Mouse (Mus musculus) liver, adult 2 months (tissue): ENCODE data around the gene Epha1. TPM values are rescaled to one million over a fixed set of nuclear protein-coding genes. Genes with fewer than 3 reads are reported as not detected.

Source experiments
- DNase-seq: peaks from one replicate; pipeline ENCODE4 v3.0.0-alpha.2; 2011; ENCODE audit warnings: low read depth, low spot score; ENCODE audit errors: extremely low read depth
- H3K27ac ChIP-seq: fragments of 200-500 bp; replicated peaks from 2 replicates; pipeline ENCODE4 v1.5.1; 2012; ENCODE audit warnings: low read depth, mild to moderate bottlenecking, control low read depth, inconsistent platforms, low read length; ENCODE audit not compliant: insufficient read depth
- H3K27me3 ChIP-seq: fragments of 200-500 bp; 2 replicates; pipeline ENCODE4 v1.6.1; 2012; ENCODE audit warnings: mild to moderate bottlenecking, moderate library complexity, low read length, inconsistent platforms; ENCODE audit not compliant: control insufficient read depth, insufficient read depth
- H3K36me3 ChIP-seq: fragments of 200-500 bp; 2 replicates; pipeline ENCODE4 v1.6.1; 2012; ENCODE audit warnings: low read length, inconsistent platforms; ENCODE audit not compliant: control insufficient read depth, insufficient read depth
- H3K4me1 ChIP-seq: fragments of 200-500 bp; 2 replicates; pipeline ENCODE4 v1.6.1; 2011; ENCODE audit warnings: low read length; ENCODE audit not compliant: control insufficient read depth, insufficient read depth
- H3K4me3 ChIP-seq: fragments of 200-500 bp; 2 replicates; pipeline ENCODE4 v1.5.1; 2011; ENCODE audit warnings: low read depth, mild to moderate bottlenecking, control low read depth, low read length, moderate library complexity; ENCODE audit not compliant: insufficient read depth
- H3K79me2 ChIP-seq: fragments of 200-500 bp; 2 replicates; pipeline ENCODE4 v1.6.1; 2012; ENCODE audit warnings: inconsistent platforms, mild to moderate bottlenecking, low read length, moderate library complexity; ENCODE audit not compliant: control insufficient read depth, insufficient read depth
- H3K9ac ChIP-seq: fragments of 200-500 bp; 2 replicates; pipeline ENCODE4 v1.6.1; 2012; ENCODE audit warnings: low read depth, mild to moderate bottlenecking, control low read depth, inconsistent platforms, low read length
- CTCF ChIP-seq: fragments of 200-500 bp; IDR thresholded peaks from 2 replicates; pipeline ENCODE4 v1.5.1; 2011; ENCODE audit warnings: low read depth, low read length, control low read depth
- POLR2A ChIP-seq: fragments of 200-500 bp; IDR thresholded peaks from 2 replicates; pipeline ENCODE4 v1.6.1; 2011; ENCODE audit warnings: low read length, control low read depth; ENCODE audit not compliant: insufficient read depth; ENCODE audit errors: extremely low read depth
- WGBS: fragments of 180-500 bp; shearing (Covaris S2); methylation state at CpG from one replicate; pipeline ENCODE4 v1.1.7; 2018; 5-methylcytosine and 5-hydroxymethylcytosine counted together
- polyA plus RNA-seq: library from polyadenylated mRNA; depleted of rRNA; stranded (reverse); fragments of >200 nt; gene quantifications from 2 replicates; pipeline ENCODE4 v1.2.3, GENCODE M21; 2012
- total RNA-seq: library from RNA; depleted of rRNA; stranded (reverse); fragments of >200 nt; gene quantifications from 2 replicates; pipeline ENCODE4 v1.2.3, GENCODE M21; 2014

The Epha1 gene
- total and polyA plus RNA-seq, 2 experiments, result 27.6 to 28.1 TPM

DNA sequence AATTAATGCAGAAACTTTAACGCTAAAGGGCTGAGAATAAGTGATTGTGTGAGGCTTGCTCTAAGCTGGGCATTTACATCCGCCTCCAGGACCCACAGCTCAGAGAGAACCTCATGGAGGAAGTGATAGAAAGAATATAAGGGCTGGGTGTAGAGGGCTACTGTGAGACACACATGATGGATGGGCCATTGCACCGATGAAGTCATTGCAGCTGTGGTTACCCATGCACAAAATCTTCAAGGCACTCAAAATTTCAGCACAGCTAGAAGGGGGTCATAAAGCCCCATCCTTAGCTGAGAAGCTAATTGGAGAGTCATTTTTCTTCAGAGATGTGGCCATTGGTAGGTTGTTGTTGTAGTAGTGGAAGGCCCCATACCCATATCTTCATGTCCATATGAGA, 25.2 kb upstream of the Epha1 start:
- Histone ChIP-seq H3K27ac (no peak overlapping the region), H3K4me1 (0 out of 2 replicates have a peak, but pooled peaks cover 3% of the 10 kb centered on the region), H3K36me3 (no peaks in the 10 kb centered on the region), H3K27me3 (no peaks in the 10 kb centered on the region), H3K4me3 (no peak overlapping the region), H3K9ac (no peak overlapping the region), H3K79me2 (no peaks in the 10 kb centered on the region)
- DNase-seq, result no peak
- no peak for TF ChIP-seq CTCF
- TF ChIP-seq POLR2A, result no peak
- 95% methylated on average over 3 of the region's 3 CpGs for WGBS

- H3K9ac ChIP-seq, result no peak overlapping the region
- H3K79me2 ChIP-seq, result no peaks in the 10 kb centered on the region
- no peak for TF ChIP-seq CTCF
- no peak for TF ChIP-seq POLR2A
- WGBS, result 84% methylated on average over 3 of the region's 3 CpGs
- no peaks in the 10 kb centered on the region for H3K36me3 ChIP-seq
- no peak overlapping the region for H3K27ac ChIP-seq
- no peak overlapping the region for H3K4me3 ChIP-seq
- DNase-seq, result peak; percentile 16
- no peaks in the 10 kb centered on the region for H3K27me3 ChIP-seq
- 0 out of 2 replicates have a peak, but pooled peaks cover 3% of the 10 kb centered on the region for H3K4me1 ChIP-seq
Observed at GRCm38 (mm10) chr6:42397041-42397657, 24.1 kb upstream of the Epha1 start.

DNA sequence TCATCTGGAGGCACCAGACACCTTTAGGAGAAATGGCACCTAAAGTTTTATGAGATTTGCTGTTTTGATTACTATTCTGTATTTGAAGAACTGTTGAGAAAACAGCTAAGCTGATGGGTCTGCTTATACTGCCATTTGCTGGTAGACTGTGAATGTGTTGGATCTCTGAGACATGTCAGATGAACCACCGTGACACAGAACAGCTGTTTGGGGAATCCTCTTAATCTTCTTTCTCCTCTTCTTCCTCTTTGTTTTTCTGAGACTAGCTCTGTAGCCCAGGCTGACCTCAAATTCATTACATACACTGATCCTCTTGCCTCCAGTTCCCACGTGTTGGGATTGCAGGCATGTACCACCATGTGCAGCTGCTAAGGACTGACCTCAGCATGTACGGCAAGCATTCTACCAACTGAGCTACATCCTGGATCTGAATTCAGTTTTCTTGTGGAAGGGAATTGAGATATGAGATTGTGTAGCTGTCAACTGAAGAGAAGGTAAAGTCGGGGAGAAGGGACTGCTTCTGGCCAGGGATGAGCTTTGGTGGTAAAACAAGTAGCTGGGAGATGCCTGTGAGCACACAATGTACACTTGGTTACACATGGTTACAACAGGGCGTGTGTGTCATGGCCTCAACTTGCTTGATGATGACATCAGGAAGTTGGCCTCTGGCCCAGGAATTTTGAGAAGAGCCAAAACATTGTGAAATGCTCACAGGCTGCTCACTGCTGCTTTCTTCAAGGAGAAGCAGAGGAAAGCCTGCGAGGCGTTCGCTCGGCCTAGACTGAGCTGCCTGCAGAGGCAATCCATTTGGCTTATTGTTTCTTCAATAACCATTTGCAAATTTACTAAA, 23.1 kb upstream of the Epha1 start:
- H3K36me3 ChIP-seq, result no peaks in the 10 kb centered on the region
- no peak overlapping the region for H3K4me3 ChIP-seq
- no peak overlapping the region for H3K9ac ChIP-seq
- H3K79me2 ChIP-seq, result no peaks in the 10 kb centered on the region
- 0 out of 2 replicates have a peak overlapping the region, but pooled peaks have one; percentile 2 for H3K27ac ChIP-seq
- peak; percentile 86 for DNase-seq
- TF ChIP-seq POLR2A (no peak), CTCF (no peak)
- 27% methylated on average over 9 of the region's 9 CpGs for WGBS
- H3K27me3 ChIP-seq, result no peaks in the 10 kb centered on the region
- H3K4me1 ChIP-seq, result peaks cover 3% of the 10 kb centered on the region; the same call in 1 of the 2 replicates

- DNase-seq, result peak; percentile 41
- H3K27ac ChIP-seq, result no peak overlapping the region
Observed at GRCm38 (mm10) chr6:42391796-42392330, 18.8 kb upstream of the Epha1 start.

GRCm38 (mm10) chr6:42385635-42386034, 12.6 kb upstream of the Epha1 start:
- H3K36me3 ChIP-seq, result no peaks in the 10 kb centered on the region
- WGBS, result 92% methylated on average over 4 of the region's 4 CpGs
- no peaks in the 10 kb centered on the region for H3K27me3 ChIP-seq
- no peak for DNase-seq
- H3K4me1 ChIP-seq, result peaks cover 5% of the 10 kb centered on the region
- no peak overlapping the region for H3K4me3 ChIP-seq
- H3K9ac ChIP-seq, result no peak overlapping the region
- no peak overlapping the region for H3K27ac ChIP-seq
- TF ChIP-seq POLR2A (no peak), CTCF (no peak)
- no peaks in the 10 kb centered on the region for H3K79me2 ChIP-seq

More at GRCm38 (mm10) chr6:42391796-42392330, 18.8 kb upstream of the Epha1 start:
- Histone ChIP-seq H3K9ac (no peak overlapping the region), H3K4me1 (peaks cover 3% of the 10 kb centered on the region; the same call in 1 of the 2 replicates), H3K4me3 (no peak overlapping the region), H3K79me2 (no peaks in the 10 kb centered on the region), H3K27me3 (no peaks in the 10 kb centered on the region), H3K36me3 (no peaks in the 10 kb centered on the region)
- WGBS, result 76% methylated on average over 2 of the region's 2 CpGs
- no peak for TF ChIP-seq POLR2A
- TF ChIP-seq CTCF, result no peak
